Mouse (Mus musculus) urinary bladder, postnatal 14 days (tissue): Measurements from ENCODE around the gene Fanci.

Experiments used
- DNase-seq: peaks from one replicate; pipeline ENCODE4 v3.0.0; 2021; ENCODE audit warnings: low spot score

Gene Fanci

DNA sequence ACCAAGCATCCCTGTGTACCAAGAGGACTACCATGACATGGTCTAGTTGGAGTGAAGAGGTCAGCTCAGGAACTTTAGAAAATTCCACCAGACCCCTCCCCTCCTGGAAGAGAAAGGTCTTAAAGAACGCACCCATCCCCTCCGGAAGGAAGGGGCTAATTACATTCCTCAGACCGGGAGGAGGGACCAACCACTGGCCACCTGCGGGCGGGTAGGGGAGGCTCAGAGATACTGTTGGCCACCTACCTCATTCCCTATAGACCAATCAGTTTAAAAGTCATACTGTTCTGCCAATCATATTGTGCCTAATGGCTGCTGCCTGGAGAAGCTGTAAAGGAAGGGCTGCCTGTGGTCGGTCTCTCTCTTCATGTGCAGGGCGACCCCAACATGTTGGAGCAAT is 3.7 kb upstream of the Fanci start:
- no peak for DNase-seq

DNA sequence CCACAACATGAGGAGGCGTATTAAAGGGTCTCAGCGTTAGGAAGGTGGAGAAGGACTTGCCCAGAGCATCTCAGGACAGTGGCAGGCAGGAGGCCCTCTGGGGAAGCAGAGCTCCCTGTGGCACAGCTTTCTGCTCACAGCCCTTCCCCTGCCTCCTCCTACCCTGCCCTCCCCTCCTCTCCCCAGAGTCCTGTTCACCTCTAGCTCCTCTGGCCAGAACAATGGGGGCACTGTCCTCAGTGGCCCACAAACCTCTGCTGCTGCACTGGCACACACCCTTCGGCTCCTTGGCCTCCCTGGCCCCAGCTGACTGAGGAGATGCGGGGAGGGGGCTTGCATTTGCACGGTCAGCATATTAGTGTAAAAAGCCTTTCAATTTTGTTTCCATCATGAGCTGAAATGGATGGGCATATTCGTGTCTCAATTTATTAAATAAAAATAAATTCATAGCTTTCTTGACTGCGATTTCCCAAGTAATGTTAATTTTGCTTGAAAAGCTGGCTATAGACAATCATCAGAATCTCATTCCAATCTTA is 3.0 kb upstream of the Fanci start:
- DNase-seq: no peak

DNA sequence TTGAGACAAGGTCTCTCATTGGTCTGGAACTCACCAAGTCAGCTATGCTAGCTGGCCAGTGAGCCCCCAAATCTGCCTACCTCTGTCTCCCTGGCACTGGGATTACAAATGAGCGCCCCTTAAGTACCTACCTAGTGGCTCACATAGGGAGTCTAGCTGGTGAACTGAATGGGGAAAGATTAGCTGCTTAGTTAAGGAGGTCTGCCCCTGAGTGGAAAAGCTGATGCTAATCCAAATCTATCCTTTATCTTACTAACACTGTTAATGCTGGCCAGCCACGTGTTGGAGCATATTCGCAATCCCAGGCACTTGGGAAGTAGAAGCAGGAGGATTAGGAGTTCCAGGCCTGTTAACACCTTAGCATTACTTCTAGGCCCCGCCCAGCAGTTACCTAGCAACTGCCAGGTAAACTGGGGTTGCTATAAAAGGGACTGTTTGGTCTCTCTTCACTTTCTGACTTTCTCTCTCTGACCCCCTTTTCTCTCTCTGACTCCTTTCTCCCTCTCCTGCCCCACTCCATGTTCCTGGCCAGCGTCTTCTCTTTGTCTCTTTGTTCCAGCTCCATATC is 1.5 kb upstream of the Fanci start:
- DNase-seq: no peak

DNA sequence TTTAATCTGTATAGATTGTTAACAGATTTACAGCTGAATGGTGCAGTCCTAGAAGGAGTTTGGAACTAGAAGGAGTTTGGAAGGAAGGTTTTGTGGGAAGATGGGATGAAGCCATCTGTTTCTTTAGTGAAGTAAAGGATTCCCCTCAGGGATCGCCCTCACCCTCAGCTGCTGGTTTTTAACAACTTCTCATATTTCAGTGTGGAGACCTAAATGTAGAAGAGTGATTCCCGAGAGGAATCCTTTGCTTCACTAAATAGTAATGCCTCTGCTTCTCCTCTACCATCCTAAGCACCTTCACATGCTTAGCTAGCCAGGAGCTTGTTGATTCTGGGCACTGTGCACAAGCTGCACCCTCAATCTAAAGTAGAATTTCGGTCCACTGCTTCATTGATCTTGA is 258 bp upstream of the Fanci start:
- DNase-seq: no peak

DNA sequence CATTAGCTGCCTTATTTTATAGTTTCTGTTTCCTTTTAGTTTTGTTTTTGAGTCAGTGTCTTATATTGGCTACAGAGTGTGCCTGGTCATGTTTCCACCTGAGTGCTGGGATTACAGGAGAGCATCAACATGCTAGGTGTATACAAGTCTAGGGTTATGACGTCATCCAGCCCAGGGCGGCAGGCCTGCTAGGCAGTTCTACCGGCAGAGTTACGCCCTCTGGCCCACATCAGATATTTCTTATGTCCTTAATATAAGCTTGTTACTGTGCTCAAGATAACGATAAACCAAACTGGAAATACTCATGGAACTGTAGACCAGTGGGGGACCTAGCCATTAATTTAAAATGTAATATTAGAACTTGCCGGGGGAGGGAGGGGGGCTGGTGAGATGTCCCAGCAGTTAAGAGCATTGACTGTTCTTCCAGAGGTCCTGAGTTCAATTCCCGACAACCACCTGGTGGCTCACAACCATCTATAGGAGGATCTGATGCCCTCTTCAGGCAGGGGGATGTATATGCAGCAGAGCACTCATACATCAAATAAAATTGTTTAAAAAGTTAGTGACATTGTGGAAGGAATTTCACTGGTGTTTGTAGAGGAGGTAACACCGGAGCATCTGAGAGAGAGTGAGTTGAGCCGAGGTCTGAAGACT is 1.3 kb downstream of the Fanci start:
- DNase-seq: peak; percentile 27

DNA sequence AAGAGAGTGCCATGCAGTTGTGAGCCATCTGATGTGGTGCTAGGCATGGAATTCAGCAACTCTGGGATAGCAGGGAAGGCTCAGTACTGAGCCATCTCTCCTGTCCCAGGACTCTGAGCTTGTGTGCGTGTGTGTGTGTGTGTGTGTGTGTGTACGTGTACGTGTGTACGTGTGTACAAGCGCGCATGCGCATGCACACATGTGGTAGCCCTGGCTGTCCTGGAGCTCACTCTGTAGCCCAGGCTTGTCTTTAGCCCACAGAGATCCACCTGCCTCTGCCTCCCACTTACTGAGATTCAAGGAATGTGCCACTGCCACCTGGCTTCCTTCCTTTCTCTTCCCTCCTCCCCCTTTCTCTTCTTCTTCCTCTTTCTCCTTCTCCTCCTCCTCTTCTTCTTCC is 2.2 kb downstream of the Fanci start:
- DNase-seq: no peak

DNA sequence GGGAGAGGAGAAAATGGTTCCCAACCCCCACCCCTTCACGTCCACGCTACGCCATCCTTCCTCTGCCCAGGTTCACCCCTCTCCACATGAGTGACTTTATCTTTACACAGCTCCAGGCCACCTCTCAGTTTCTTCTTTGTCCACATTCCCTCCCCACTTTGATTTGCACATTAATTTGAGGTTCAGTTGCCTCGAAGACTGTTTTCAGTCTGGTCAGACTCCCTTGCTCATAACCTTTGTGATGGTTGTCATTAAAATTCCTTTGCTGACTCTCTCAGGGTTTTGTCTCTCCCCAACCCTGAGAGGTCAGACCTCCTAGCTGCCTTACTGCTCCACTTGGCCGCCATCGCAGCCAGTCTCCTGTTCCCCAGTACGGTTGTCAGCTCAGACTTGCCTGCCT is 2.9 kb downstream of the Fanci start:
- DNase-seq: no peak

DNA sequence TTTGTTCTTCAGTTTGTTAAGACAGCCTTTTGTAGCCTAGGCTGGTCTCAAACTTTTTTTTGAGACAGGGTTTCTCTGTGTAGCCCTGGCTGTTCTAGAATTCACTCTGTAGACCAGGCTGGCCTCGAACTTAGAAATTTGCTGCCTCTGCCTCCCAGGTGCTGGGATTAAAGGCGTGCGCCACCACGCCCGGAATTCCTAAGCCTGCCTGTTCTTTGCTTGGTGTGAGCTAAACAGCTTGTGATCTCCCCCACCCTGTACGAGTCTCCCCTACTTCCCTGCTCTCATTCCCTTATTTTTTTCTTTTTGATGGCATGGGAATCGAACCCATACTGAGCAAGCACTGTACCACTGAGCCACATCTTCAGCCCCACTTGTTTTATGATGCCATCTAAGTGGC is 3.5 kb downstream of the Fanci start:
- no peak for DNase-seq

DNA sequence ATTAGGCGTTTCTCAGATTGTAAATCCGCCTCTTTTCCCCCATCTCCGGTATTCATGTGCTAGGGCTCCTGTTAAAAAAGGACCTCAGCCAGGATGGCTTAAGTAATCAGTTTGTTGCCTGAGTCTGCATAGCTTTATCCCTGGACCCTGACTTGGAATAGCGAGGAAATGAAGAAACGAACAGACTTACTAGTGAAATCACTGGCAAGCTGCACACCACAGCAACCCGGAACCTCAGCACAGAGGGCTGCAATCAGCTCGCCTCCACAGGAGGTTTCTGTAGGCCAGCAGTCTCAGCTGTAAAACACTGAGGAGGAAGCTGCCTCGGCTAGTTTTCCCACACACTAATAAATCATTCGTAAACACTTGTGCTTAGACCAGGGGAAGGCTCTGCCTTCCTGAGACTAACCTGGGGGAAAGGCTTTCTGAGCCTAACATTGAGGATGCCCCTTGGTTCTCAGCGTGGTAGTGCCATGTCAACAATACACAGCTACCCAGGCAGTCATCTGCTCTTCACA is 5.8 kb downstream of the Fanci start:
- DNase-seq: no peak

DNA sequence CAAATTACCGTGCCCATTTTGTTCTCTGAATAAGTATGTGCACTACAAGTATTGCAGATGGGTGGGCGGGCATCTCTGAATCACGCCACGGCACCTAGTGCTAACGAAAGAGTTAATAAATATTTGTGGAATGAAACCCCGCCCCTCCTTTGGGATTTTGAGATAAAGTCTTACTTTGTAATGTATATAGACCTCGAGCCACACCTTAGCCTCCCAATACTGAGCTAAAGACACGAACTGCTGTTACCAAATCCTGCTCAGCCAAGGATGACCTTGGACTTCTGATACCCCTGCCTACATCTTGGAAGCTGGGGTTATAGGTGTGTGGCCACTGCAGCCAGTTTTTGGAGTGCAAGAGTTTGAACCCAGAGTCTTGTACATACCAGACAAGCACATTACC is 6.7 kb downstream of the Fanci start:
- DNase-seq: no peak

DNA sequence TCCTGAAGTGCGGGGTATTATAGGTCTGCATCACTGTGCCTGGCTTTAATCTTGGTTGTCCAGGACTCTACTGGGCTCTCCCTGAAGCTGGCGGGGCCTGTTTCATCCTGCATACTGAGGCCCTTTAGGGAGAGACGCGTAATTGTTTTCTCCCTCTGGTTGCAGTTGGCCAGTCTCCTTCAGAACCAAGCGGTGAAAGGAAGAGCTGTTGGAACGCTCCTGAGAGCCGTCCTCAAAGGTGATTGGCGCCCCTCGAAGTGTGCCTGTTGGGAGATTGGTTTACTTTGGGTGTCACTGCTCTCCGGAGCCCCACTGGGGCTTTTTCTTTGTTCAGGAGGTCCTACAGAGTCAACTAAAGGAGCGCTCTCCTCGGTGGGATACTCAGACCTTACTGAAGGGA is 7.2 kb downstream of the Fanci start:
- no peak for DNase-seq

DNA sequence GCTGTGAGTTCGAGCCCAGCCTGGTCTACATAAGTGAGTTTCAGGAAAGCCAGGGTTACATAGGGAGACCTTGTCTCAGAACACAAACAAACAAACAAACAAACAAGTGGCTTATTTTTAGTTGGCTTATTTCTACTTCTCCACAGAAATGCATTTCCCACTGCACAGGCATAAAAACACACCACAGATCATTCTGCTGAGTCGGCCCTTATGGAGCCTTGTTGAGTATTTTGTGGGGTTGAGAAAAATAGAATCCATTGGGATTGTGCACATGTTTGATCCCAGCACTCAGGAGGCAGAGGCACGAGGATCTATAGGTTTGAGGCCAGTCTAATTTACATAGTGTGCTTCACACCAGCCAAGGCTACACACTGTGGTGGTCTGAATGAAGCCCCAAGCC is 8.6 kb downstream of the Fanci start:
- no peak for DNase-seq

DNA sequence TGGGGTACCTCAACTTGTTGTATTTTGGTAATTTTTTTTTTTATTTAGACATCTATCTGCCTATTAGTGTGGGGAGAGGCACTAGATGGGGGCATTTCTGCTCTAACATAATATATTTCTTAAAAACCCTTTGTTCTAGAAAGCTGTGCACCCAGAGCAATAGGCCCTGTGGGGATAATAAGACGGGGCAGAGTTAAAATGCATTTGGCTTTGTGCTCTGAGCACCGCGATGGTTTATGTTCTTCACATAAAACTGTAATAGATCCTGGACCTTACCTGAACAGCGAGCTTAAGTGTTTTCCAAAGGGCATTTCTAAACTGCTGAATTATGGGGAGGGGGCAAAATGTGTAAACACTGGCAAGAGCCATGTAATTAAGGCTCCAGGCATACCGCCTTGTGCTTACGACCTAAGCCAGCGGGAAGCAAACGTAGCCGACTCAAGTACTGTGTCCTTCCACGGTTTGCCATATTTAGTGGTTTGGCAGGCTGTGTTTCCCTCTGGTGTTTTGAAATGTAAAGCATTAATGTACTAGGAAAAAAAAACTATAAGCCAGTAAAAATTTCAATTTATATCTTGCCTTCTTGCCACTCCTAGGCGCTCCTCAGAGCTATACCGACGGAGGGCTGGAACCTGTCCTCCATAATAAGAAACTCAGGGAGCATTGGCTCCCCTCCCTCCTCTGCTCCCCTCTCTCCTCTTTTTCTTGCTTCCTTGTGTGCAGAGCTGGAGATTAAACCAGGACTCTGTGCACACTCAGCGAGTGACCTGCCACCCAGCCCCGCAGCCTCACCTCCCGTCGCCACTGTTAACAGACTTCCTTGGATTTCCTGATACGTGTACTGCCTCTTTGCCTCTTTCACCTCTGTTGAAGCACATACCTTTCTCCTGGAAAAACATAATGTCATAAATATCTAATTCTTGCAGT is 23.0 kb downstream of the Fanci start:
- no peak for DNase-seq

DNA sequence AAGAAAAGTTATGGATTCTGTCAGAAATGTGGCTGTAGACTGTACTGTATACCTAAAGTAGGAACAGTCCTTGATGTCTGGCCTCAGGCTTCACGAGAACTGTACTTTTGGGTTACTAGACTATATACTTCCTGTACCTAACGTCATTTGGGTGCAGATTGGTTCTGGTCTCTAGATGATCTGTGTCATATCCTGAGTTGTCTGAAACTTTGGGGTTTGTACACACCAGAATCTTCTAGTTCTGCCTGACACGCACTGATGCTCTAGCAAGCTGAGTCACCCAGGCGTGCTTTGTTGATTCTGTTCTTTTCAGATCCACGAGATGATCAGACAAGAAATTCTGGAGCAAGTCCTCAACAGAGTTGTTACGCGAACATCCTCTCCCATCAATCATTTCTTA is 28.2 kb downstream of the Fanci start:
- DNase-seq: no peak

DNA sequence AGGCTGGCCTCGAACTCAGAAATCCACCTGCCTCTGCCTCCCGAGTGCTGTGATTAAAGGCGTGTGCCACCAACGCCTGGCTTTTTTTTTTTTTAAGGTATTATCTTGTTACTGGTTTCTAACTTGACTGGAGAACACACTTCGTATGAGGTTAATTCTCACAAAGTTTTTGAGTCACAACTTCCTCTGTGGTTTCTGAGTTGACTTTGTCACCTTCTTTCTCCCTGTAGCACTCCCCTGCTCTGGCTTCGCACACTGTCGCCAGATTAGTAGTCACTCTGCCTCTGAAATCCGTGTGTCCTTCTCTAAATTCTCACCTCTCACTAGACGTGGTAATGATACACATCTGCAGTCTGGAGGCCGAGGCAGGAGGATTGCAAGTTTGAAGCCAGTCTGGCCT is 31.1 kb downstream of the Fanci start:
- DNase-seq: no peak

DNA sequence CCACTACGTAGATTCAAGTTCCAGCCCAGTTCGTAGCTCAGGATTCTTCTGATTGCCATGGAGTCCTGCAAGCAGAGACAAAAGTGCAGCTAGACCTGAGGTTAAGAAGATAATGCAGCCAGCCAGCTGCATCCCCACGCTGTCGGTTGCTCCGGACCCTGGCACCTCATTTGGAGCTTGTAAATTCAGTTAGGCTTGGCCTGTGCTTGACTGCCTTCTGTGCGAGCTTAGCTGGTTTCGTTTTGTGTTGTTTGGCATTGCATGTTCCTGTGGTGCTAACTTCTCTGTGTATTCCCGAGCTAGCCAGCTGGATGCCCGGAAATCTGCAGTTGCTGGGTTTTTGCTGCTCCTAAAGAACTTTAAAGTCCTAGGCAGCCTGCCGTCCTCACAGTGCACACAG is 34.1 kb downstream of the Fanci start:
- DNase-seq: no peak

DNA sequence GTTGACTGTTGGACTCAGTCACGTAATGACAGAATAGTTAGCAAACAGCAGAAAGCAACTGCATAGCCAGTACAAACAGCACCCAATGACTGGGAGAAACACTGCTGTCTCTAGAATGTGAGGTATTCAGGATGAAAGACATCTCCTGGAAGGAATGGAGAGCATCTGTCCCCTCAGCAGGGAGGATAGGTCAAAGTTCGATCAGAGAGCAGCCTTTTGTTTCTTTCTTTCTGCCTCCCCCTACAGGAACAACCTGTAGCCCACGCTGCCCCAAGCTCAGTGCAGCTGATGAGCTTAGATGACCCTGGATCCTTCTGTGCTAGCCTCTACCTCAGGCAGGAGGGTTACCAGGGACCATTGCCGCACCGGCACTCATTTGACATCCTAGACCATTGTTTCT is 36.5 kb downstream of the Fanci start:
- DNase-seq: no peak

DNA sequence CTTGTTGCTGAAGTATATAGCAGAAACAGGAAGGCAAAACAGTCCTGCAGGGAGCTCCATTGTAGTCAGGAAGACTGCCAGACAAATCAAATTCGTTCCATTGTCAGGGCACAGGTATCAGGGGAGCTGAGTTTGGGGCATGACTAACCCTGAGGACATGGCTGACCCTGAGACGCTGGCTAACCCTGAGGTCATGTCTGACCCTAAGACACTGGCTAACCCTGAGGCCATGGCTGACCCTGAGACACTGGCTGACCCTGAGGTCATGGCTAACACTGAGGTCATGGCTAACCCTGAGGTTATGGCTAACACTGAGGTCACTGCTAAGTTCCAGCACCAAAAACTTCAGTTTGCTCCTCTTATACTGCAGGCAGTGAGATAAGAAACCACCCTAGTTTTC is 48.3 kb downstream of the Fanci start:
- DNase-seq: no peak

DNA sequence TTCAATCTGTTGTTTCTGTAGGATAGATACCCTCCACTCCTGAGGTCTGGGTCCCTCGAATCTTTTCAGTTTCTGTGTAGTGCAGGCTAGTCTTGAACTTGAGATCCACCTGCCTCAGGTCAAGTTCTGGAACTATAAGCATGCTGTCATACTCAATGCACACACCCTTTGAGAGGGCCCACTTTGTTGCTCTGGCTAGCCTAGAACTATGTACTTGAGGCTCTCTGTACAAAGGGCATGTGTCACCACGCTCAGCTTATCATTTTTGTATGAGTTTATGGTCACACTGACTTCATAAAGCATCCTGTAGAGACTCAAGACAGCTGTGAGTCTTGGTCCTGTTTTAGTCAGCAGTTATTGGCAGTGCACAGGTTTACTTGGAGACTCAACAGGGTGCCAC is 55.3 kb downstream of the Fanci start:
- no peak for DNase-seq

DNA sequence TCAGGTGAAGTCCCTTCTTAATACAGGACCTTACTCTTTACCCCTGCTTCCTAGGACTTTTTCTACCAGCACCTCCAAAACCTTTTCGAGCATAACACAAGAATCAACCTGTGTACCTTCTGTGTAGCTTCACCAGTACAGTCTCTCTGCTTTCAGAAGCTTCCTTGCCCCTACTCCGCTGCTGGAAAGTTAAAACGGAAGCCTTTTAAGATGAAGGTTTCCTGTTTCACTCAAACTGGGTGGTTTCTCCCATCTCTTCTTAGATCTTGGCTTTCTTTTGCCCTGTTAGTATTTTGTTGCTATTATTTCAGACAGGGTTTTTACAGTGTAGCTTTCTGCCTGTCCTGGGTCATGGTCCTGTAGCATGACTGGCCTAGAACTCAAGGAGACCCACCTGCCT is 55.8 kb downstream of the Fanci start:
- DNase-seq: no peak

DNA sequence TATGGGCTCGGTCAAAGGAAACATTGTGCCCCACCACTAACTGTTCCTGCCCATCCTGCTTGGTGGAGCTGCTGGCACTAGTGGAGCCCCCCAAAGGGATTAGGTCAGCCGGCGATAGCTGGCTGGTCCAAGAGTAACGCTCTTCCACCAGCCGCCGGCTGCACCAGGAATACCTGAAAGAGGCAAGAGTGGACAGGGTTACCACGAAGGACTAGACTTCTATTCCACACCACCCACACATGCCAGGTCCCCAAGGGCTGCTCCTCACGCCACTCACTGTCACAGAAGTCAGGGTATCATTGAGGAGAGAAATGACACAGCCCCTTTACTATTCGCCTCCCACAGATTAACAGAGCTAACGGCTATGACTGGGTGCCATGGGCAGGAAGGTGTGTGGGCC is 70.0 kb downstream of the Fanci start:
- no peak for DNase-seq

DNA sequence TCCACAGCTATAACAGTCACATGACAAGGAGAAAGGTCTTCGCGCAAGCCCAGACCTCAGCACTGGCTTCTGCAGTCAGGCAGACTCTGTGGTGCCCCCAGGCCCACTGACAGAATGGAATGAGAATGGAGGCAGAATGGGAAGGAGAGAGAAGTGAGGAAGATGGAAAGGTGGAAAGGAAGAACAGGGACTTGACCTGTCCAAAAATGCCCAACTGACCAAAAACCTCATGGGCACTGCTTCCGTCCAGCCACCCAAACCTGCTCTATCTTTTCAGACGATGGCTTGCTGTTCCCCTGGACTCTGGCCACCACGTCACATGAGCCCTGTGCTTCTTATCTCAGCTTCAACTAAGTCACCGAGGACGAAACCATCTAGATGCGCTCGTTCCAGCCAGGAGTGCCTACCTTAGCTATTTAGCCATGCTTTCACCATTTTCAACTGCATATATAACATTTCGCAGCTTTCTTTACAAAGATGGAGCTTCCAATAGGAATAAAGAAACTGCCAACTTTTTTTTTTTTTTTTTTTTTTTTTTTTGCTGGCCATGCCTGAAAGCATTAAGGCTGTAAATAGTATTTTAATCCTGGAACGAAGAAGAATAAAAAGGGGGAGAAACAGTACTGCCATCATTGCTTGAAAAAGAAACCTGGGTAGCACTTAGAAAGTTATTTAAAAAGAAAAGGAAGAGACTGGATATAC is 71.8 kb downstream of the Fanci start:
- DNase-seq: no peak
